Mouse (Mus musculus): ENCODE measurements around the gene Copz2. TPM values are rescaled to one million over a fixed set of nuclear protein-coding genes. Genes with fewer than 3 reads are reported as not detected.
A peak's percentile ranks its signal among the peaks of the same experiment; 100 is the strongest.

The Copz2 gene
- polyA plus RNA-seq, 1 experiment from 2014 or later = 10.9 TPM

GRCm38 (mm10) chr11:96879359-96879758, 29.7 kb downstream of the Copz2 start:
- ATAC-seq (ENCODE audit: low read depth) = no peak
- Histone ChIP-seq H3K4me1 (ENCODE audit: control insufficient read depth, insufficient read depth, low read length) (peaks cover 41% of the 10 kb centered on the region), H3K36me3 (ENCODE audit: control insufficient read depth, insufficient read depth, low read length) (no peaks in the 10 kb centered on the region), H3K27ac (ENCODE audit: low read depth, low read length) (peak overlapping the region; percentile 28; the same call in 1 of the 2 replicates), H3K4me2 (ENCODE audit: low read depth, low read length) (no peak overlapping the region), H3K4me3 (ENCODE audit: low read depth, low read length) (no peak overlapping the region), H3K9ac (replicated peaks; ENCODE audit: low read depth, low read length) (no peak overlapping the region), H3K9me3 (ENCODE audit: control insufficient read depth, low read length) (no peaks in the 10 kb centered on the region), H3K27me3 (ENCODE audit: control insufficient read depth, insufficient read depth, low read length) (no peaks in the 10 kb centered on the region)
- WGBS = 14% methylated on average over 7 of the region's 7 CpGs

GRCm38 (mm10) chr11:96880296-96880695, 30.6 kb downstream of the Copz2 start:
- H3K4me1 ChIP-seq (ENCODE audit: control insufficient read depth, insufficient read depth, low read length) = peaks cover 36% of the 10 kb centered on the region
- H3K9ac ChIP-seq (replicated peaks; ENCODE audit: low read depth, low read length) = no peak overlapping the region
- WGBS = 91% methylated on average over 9 of the region's 9 CpGs
- H3K27ac ChIP-seq (ENCODE audit: low read depth, low read length) = no peak overlapping the region
- no peaks in the 10 kb centered on the region for H3K27me3 ChIP-seq (ENCODE audit: control insufficient read depth, insufficient read depth, low read length)
- H3K4me3 ChIP-seq (ENCODE audit: low read depth, low read length) = no peak overlapping the region
- H3K36me3 ChIP-seq (ENCODE audit: control insufficient read depth, insufficient read depth, low read length) = no peaks in the 10 kb centered on the region
- H3K4me2 ChIP-seq (ENCODE audit: low read depth, low read length) = no peak overlapping the region
- H3K9me3 ChIP-seq (ENCODE audit: control insufficient read depth, low read length) = no peaks in the 10 kb centered on the region
- ATAC-seq (ENCODE audit: low read depth) = no peak

- Histone ChIP-seq H3K9me3 (ENCODE audit: control insufficient read depth, low read length) (no peaks in the 10 kb centered on the region), H3K4me1 (ENCODE audit: control insufficient read depth, insufficient read depth, low read length) (peaks cover 21% of the 10 kb centered on the region), H3K36me3 (ENCODE audit: control insufficient read depth, insufficient read depth, low read length) (no peaks in the 10 kb centered on the region), H3K4me2 (ENCODE audit: low read depth, low read length) (no peak overlapping the region), H3K27ac (ENCODE audit: low read depth, low read length) (peak overlapping the region; percentile 79), H3K27me3 (ENCODE audit: control insufficient read depth, insufficient read depth, low read length) (no peaks in the 10 kb centered on the region), H3K4me3 (ENCODE audit: low read depth, low read length) (no peak overlapping the region), H3K9ac (replicated peaks; ENCODE audit: low read depth, low read length) (no peak overlapping the region; the same call in 1 of the 2 replicates)
- 15% methylated on average over 5 of the region's 5 CpGs for WGBS
- peak; percentile 94 for ATAC-seq (ENCODE audit: low read depth)
Measured at GRCm38 (mm10) chr11:96885901-96886340, 36.3 kb downstream of the Copz2 start.

GRCm38 (mm10) chr11:96886942-96887546, 37.4 kb downstream of the Copz2 start:
- Histone ChIP-seq H3K9me3 (ENCODE audit: control insufficient read depth, low read length) (no peaks in the 10 kb centered on the region), H3K4me1 (ENCODE audit: control insufficient read depth, insufficient read depth, low read length) (peaks cover 21% of the 10 kb centered on the region), H3K9ac (replicated peaks; ENCODE audit: low read depth, low read length) (no peak overlapping the region), H3K4me2 (ENCODE audit: low read depth, low read length) (no peak overlapping the region), H3K36me3 (ENCODE audit: control insufficient read depth, insufficient read depth, low read length) (no peaks in the 10 kb centered on the region), H3K27me3 (ENCODE audit: control insufficient read depth, insufficient read depth, low read length) (no peaks in the 10 kb centered on the region), H3K27ac (ENCODE audit: low read depth, low read length) (peak overlapping the region; percentile 79; the same call in 1 of the 2 replicates), H3K4me3 (ENCODE audit: low read depth, low read length) (no peak overlapping the region)
- WGBS = 73% methylated on average over 8 of the region's 8 CpGs
- no peak for ATAC-seq (ENCODE audit: low read depth)

- Histone ChIP-seq H3K36me3 (ENCODE audit: control insufficient read depth, insufficient read depth, low read length) (no peaks in the 10 kb centered on the region), H3K4me2 (ENCODE audit: low read depth, low read length) (no peak overlapping the region), H3K9ac (replicated peaks; ENCODE audit: low read depth, low read length) (no peak overlapping the region), H3K27ac (ENCODE audit: low read depth, low read length) (no peak overlapping the region), H3K9me3 (ENCODE audit: control insufficient read depth, low read length) (no peaks in the 10 kb centered on the region), H3K4me3 (ENCODE audit: low read depth, low read length) (no peak overlapping the region), H3K4me1 (ENCODE audit: control insufficient read depth, insufficient read depth, low read length) (peaks cover 17% of the 10 kb centered on the region), H3K27me3 (ENCODE audit: control insufficient read depth, insufficient read depth, low read length) (no peaks in the 10 kb centered on the region)
- WGBS = 27% methylated on average over 14 of the region's 14 CpGs
- no peak for ATAC-seq (ENCODE audit: low read depth)
Measured at GRCm38 (mm10) chr11:96891784-96892527, 42.3 kb downstream of the Copz2 start.

GRCm38 (mm10) chr11:96893203-96893842, 43.7 kb downstream of the Copz2 start:
- ATAC-seq (ENCODE audit: low read depth) = no peak
- H3K9me3 ChIP-seq (ENCODE audit: control insufficient read depth, low read length) = no peaks in the 10 kb centered on the region
- H3K27ac ChIP-seq (ENCODE audit: low read depth, low read length) = peak overlapping the region; percentile 58
- H3K4me3 ChIP-seq (ENCODE audit: low read depth, low read length) = no peak overlapping the region
- H3K36me3 ChIP-seq (ENCODE audit: control insufficient read depth, insufficient read depth, low read length) = no peaks in the 10 kb centered on the region
- H3K4me1 ChIP-seq (ENCODE audit: control insufficient read depth, insufficient read depth, low read length) = peaks cover 14% of the 10 kb centered on the region; the same call in 1 of the 2 replicates
- 0 out of 2 replicates have a peak overlapping the region, but pooled peaks have one; percentile 7 for H3K9ac ChIP-seq (replicated peaks; ENCODE audit: low read depth, low read length)
- H3K27me3 ChIP-seq (ENCODE audit: control insufficient read depth, insufficient read depth, low read length) = no peaks in the 10 kb centered on the region
- H3K4me2 ChIP-seq (ENCODE audit: low read depth, low read length) = no peak overlapping the region
- WGBS = 43% methylated on average over 11 of the region's 11 CpGs

- H3K4me3 ChIP-seq (ENCODE audit: low read depth, low read length) = no peak overlapping the region
- H3K27ac ChIP-seq (ENCODE audit: low read depth, low read length) = no peak overlapping the region
- no peaks in the 10 kb centered on the region for H3K36me3 ChIP-seq (ENCODE audit: control insufficient read depth, insufficient read depth, low read length)
- H3K4me2 ChIP-seq (ENCODE audit: low read depth, low read length) = no peak overlapping the region
- peaks cover 29% of the 10 kb centered on the region for H3K4me1 ChIP-seq (ENCODE audit: control insufficient read depth, insufficient read depth, low read length)
- no peak for ATAC-seq (ENCODE audit: low read depth)
- H3K9me3 ChIP-seq (ENCODE audit: control insufficient read depth, low read length) = no peaks in the 10 kb centered on the region
- H3K27me3 ChIP-seq (ENCODE audit: control insufficient read depth, insufficient read depth, low read length) = no peaks in the 10 kb centered on the region
- 94% methylated on average over 4 of the region's 4 CpGs for WGBS
- no peak overlapping the region for H3K9ac ChIP-seq (replicated peaks; ENCODE audit: low read depth, low read length)
Measured at GRCm38 (mm10) chr11:96895886-96896285, 46.2 kb downstream of the Copz2 start.

GRCm38 (mm10) chr11:96899449-96900306, 50.0 kb downstream of the Copz2 start:
- Histone ChIP-seq H3K9ac (replicated peaks; ENCODE audit: low read depth, low read length) (no peak overlapping the region), H3K36me3 (ENCODE audit: control insufficient read depth, insufficient read depth, low read length) (no peaks in the 10 kb centered on the region), H3K4me1 (ENCODE audit: control insufficient read depth, insufficient read depth, low read length) (peaks cover 43% of the 10 kb centered on the region), H3K27ac (ENCODE audit: low read depth, low read length) (0 out of 2 replicates have a peak overlapping the region, but pooled peaks have one; percentile 22), H3K9me3 (ENCODE audit: control insufficient read depth, low read length) (no peaks in the 10 kb centered on the region), H3K27me3 (ENCODE audit: control insufficient read depth, insufficient read depth, low read length) (no peaks in the 10 kb centered on the region), H3K4me2 (ENCODE audit: low read depth, low read length) (no peak overlapping the region), H3K4me3 (ENCODE audit: low read depth, low read length) (no peak overlapping the region)
- peak; percentile 56; the same call in 1 of the 2 replicates for ATAC-seq (ENCODE audit: low read depth)
- 27% methylated on average over 13 of the region's 13 CpGs for WGBS
